Mouse (Mus musculus): ENCODE results near the gene Kdm5c. TPM values are rescaled to one million over a fixed set of nuclear protein-coding genes. Genes with fewer than 3 reads are reported as not detected.
A peak's percentile ranks its signal among the peaks of the same experiment; 100 is the strongest.

Gene Kdm5c
- total RNA-seq (2014; rRNA removed) (22.1 and 25.2 TPM in 2 replicates), polyA plus RNA-seq (2012; rRNA removed) (49.0 and 65.5 TPM in 2 replicates)

DNA sequence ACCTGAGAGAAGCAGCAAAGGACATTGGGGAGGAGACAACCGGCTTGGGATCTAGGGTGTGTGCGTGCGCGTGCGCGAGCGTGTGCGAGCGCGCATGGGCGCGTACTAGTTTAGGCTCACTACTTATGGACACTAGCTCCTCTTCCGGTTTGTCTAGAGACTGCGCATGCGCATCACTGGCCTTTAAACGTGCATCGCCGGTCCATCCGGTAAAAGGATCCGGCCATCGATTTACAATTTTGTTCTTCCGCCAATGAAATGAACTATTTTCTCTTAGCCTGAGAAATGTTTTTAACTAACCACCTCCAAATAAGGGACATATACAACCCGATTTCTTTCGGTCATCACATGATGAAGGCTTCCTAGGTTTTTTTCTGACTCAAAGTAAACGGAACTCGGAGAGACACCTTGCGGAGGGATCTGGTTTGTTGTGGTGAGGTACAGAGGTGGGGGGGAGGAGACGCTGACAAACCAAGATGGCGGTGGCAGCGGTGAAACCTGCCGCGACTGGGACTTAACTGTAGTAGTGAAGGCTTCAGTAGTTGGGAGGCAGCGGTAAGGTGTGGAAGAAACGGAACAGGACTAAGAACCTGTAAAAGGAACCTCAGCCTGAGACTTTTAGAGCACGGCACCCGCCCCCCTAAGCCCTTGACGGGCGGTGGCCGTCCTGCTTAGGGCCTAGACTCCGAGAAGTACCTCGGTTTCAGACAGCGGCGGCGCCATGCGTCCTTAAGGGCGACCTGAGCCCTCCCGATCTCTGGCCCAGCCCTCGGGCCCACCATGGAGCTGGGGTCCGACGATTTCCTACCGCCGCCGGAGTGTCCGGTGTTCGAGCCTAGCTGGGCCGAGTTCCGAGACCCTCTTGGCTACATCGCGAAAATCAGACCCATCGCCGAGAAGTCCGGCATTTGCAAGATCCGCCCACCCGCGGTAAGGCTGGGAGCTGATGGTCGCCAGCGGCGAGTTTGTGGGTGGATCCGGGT lies at the start of gene Kdm5c:
Kdm5c (plus strand) TSS at position 240 of the 983 bp plus-strand sequence.
- peaks cover 26% of the 10 kb centered on the region for H3K79me2 ChIP-seq (ENCODE audit: control insufficient read depth, insufficient read depth, low read length)
- peak within 1 kb of the TSS; percentile 91 for H3K27ac ChIP-seq (replicated peaks; ENCODE audit: insufficient read depth, low read depth, low read length)

GRCm38 (mm10) chrX:152187151-152187550 lies 45.7 kb upstream of the Kdm5c start:
- no peaks in the 10 kb centered on the region; the same call in 1 of the 2 replicates for H3K4me1 ChIP-seq (ENCODE audit: control insufficient read depth, insufficient read depth, low read length)
- H3K79me2 ChIP-seq (ENCODE audit: control insufficient read depth, insufficient read depth, low read length) = no peaks in the 10 kb centered on the region; the same call in 1 of the 2 replicates
- no peak for DNase-seq (ENCODE audit: extremely low read depth, low read depth, low spot score)
- H3K9ac ChIP-seq (ENCODE audit: low read depth, low read length) = no peak overlapping the region
- no peaks in the 10 kb centered on the region for H3K36me3 ChIP-seq (ENCODE audit: control insufficient read depth, insufficient read depth, low read length)
- no peak overlapping the region for H3K4me3 ChIP-seq (ENCODE audit: insufficient read depth, low read depth, low read length)
- TF ChIP-seq CTCF (IDR thresholded peaks at IDR 0.05; ENCODE audit: low read depth, low read length) (no peak), POLR2A (IDR thresholded peaks at IDR 0.05; ENCODE audit: extremely low read depth, insufficient read depth, low read length) (no peak)
- no peaks in the 10 kb centered on the region for H3K27me3 ChIP-seq (ENCODE audit: control insufficient read depth, insufficient read depth, low read length)
- no peak overlapping the region for H3K27ac ChIP-seq (replicated peaks; ENCODE audit: insufficient read depth, low read depth, low read length)

More for the DNA sequence above, at the start of gene Kdm5c:
- Histone ChIP-seq H3K27me3 (ENCODE audit: control insufficient read depth, insufficient read depth, low read length) (no peaks in the 10 kb centered on the region), H3K4me3 (ENCODE audit: insufficient read depth, low read depth, low read length) (peak within 1 kb of the TSS; percentile 97), H3K4me1 (ENCODE audit: control insufficient read depth, insufficient read depth, low read length) (peaks cover 12% of the 10 kb centered on the region), H3K36me3 (ENCODE audit: control insufficient read depth, insufficient read depth, low read length) (peaks cover 7% of the 10 kb centered on the region; the same call in 1 of the 2 replicates), H3K9ac (ENCODE audit: low read depth, low read length) (peak within 1 kb of the TSS; percentile 98)
- DNase-seq (ENCODE audit: extremely low read depth, low read depth, low spot score) = peak; percentile 95
- TF ChIP-seq CTCF (IDR thresholded peaks at IDR 0.05; ENCODE audit: low read depth, low read length) (no peak), POLR2A (IDR thresholded peaks at IDR 0.05; ENCODE audit: extremely low read depth, insufficient read depth, low read length) (0 out of 2 replicates have a peak, but pooled peaks have one; percentile 50)
- WGBS = under 1% methylated on average over 59 of the region's 69 CpGs

GRCm38 (mm10) chrX:152191266-152191665 lies 41.6 kb upstream of the Kdm5c start:
- no peak overlapping the region for H3K9ac ChIP-seq (ENCODE audit: low read depth, low read length)
- no peak overlapping the region for H3K4me3 ChIP-seq (ENCODE audit: insufficient read depth, low read depth, low read length)
- H3K36me3 ChIP-seq (ENCODE audit: control insufficient read depth, insufficient read depth, low read length) = no peaks in the 10 kb centered on the region
- H3K27me3 ChIP-seq (ENCODE audit: control insufficient read depth, insufficient read depth, low read length) = no peaks in the 10 kb centered on the region
- 84% methylated on average over 1 of the region's 1 CpGs for WGBS
- no peak overlapping the region for H3K27ac ChIP-seq (replicated peaks; ENCODE audit: insufficient read depth, low read depth, low read length)
- H3K79me2 ChIP-seq (ENCODE audit: control insufficient read depth, insufficient read depth, low read length) = no peaks in the 10 kb centered on the region; the same call in 1 of the 2 replicates
- DNase-seq (ENCODE audit: extremely low read depth, low read depth, low spot score) = no peak
- no peak for TF ChIP-seq POLR2A (IDR thresholded peaks at IDR 0.05; ENCODE audit: extremely low read depth, insufficient read depth, low read length)
- no peak for TF ChIP-seq CTCF (IDR thresholded peaks at IDR 0.05; ENCODE audit: low read depth, low read length)
- no peaks in the 10 kb centered on the region for H3K4me1 ChIP-seq (ENCODE audit: control insufficient read depth, insufficient read depth, low read length)

DNA sequence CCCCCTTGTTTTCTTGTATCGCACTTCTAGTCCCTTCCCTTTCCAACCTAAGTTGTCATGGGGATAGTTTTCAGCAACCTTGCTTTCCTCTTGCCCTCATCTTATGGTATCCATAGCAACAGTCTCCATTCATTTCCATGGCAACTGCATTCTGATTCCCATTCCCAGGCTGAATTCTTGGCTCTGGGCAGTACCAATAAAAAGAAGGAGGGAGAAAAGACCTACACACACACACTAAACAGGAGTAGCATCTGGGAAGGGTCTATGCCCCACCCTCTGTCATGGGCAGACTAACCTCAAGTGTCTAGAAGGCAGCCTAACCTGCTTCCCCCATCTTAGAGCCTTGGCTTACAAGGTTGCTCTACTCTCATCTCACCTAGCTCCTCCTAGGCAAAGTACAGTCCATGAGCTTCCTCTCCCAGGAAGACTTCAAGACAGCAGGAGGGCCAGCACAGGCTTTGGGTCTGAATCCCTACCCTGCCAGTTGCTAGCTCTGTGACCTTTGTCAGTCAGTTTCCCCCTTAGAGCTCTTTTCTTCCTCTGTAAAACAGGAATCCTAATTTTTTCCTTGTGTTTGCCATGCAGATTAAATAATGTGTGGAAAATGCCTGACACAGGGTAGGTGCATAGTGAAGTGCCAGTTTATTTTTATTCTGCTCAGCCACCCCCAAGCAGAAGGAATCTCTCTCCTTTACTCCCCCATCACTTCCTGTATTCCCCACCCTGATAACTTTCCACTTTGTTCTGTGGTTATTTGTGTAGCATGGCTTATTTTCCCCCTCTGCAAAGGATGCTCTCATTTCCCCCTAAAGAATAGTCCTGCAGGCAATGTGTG lies 34.8 kb upstream of the Kdm5c start:
- H3K36me3 ChIP-seq (ENCODE audit: control insufficient read depth, insufficient read depth, low read length) = no peaks in the 10 kb centered on the region
- H3K4me1 ChIP-seq (ENCODE audit: control insufficient read depth, insufficient read depth, low read length) = peaks cover 3% of the 10 kb centered on the region; the same call in 1 of the 2 replicates
- 95% methylated on average over 1 of the region's 1 CpGs for WGBS
- no peak for TF ChIP-seq CTCF (IDR thresholded peaks at IDR 0.05; ENCODE audit: low read depth, low read length)
- no peak for TF ChIP-seq POLR2A (IDR thresholded peaks at IDR 0.05; ENCODE audit: extremely low read depth, insufficient read depth, low read length)
- no peak overlapping the region for H3K9ac ChIP-seq (ENCODE audit: low read depth, low read length)
- no peak for DNase-seq (ENCODE audit: extremely low read depth, low read depth, low spot score)
- no peak overlapping the region for H3K4me3 ChIP-seq (ENCODE audit: insufficient read depth, low read depth, low read length)
- H3K79me2 ChIP-seq (ENCODE audit: control insufficient read depth, insufficient read depth, low read length) = no peaks in the 10 kb centered on the region; the same call in 1 of the 2 replicates
- no peaks in the 10 kb centered on the region for H3K27me3 ChIP-seq (ENCODE audit: control insufficient read depth, insufficient read depth, low read length)
- H3K27ac ChIP-seq (replicated peaks; ENCODE audit: insufficient read depth, low read depth, low read length) = no peak overlapping the region

DNA sequence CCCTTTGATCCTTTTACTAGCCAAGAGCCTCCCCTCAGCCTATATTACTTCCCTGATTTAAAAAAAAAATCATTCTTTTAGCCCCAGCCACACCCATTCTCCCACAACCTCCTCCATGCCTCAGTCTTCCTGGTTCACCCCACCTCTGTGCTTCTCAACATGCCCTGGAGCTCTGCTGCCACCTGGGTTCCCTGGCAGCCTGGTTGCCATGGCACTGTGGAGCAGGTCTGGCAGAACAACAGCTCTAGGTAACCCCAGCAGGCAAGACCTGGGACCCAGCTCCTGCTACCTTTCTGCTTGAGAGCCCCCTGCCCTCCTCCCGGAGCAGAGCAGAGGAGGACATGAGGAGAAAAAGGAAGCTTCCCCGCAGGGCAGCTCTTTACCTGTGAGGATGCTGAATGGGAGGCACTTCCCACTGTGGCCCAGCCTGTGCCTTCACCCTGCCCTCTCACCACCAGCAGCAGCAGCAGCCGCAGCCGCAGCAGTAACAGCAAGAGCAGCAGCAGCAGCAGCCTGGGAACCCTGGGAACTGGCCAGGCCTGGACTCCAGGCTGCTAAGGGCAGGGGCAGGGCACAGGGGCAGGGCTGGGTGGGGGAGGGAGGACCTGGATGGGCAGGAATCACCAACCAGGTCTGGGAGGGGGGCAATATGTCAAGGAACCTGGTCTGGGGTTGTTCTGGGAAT lies 30.9 kb upstream of the Kdm5c start:
- no peak for DNase-seq (ENCODE audit: extremely low read depth, low read depth, low spot score)
- Histone ChIP-seq H3K27ac (replicated peaks; ENCODE audit: insufficient read depth, low read depth, low read length) (no peak overlapping the region), H3K4me3 (ENCODE audit: insufficient read depth, low read depth, low read length) (no peak overlapping the region), H3K36me3 (ENCODE audit: control insufficient read depth, insufficient read depth, low read length) (no peaks in the 10 kb centered on the region), H3K9ac (ENCODE audit: low read depth, low read length) (no peak overlapping the region), H3K79me2 (ENCODE audit: control insufficient read depth, insufficient read depth, low read length) (no peaks in the 10 kb centered on the region; the same call in 1 of the 2 replicates), H3K4me1 (ENCODE audit: control insufficient read depth, insufficient read depth, low read length) (peaks cover 6% of the 10 kb centered on the region), H3K27me3 (ENCODE audit: control insufficient read depth, insufficient read depth, low read length) (no peaks in the 10 kb centered on the region)
- WGBS = 65% methylated on average over 4 of the region's 4 CpGs
- TF ChIP-seq CTCF (IDR thresholded peaks at IDR 0.05; ENCODE audit: low read depth, low read length) (no peak), POLR2A (IDR thresholded peaks at IDR 0.05; ENCODE audit: extremely low read depth, insufficient read depth, low read length) (no peak)

Data from liver, adult 2 months (tissue).